Mouse (Mus musculus) telencephalon, adult 2 months (tissue): ENCODE measurements around the gene Slc25a23.

Source experiments
- DNase-seq: peaks from one replicate; pipeline ENCODE4 v3.0.0-alpha.2; 2011; ENCODE audit warnings: low read depth, low spot score

Slc25a23 gene

DNA sequence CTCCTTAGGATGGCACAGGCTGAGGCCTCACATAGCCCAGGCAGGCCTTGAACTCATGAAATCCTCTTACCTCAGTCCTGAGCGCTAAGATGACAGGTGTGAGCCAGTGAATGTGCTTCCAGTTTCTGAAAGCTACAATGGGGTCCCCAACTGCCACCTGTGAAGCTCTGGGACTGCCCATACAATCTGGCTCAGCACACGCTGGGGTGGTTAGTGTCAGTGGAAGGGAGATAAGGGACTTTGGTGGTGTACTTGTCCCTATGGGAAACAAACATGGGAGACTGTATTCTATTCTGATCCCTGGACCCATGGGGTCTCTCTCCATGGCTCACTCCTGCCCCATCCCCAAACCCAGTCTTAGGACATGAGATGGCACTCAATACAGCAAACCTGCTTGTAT is 40.0 kb downstream of the Slc25a23 start:
- no peak for DNase-seq

DNA sequence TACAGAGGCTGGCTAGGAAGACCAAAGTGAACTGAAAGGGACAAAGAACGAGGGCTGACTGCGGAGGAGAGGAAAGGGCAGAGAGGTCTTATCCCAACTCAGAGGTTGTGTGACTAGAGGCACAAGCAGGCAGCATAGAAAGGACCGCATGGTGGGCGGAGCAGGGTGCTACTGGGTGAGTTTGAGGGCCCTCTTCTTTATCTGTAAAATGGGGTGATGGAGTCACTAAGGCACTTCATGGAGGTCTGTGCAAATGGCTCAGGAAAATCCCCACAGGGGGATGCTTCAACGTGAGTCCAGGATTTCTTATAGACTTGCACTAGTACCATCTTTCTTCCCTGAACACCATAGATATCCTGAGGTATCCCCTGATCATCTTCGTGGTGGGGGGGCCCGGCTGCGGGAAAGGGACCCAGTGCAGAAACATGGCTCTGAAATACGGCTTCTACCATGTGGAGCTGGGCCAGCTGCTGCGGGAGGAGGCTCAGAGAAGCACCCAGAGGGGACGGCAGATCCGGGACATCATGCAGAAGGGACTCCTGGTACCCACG is 47.3 kb downstream of the Slc25a23 start:
- no peak for DNase-seq

DNA sequence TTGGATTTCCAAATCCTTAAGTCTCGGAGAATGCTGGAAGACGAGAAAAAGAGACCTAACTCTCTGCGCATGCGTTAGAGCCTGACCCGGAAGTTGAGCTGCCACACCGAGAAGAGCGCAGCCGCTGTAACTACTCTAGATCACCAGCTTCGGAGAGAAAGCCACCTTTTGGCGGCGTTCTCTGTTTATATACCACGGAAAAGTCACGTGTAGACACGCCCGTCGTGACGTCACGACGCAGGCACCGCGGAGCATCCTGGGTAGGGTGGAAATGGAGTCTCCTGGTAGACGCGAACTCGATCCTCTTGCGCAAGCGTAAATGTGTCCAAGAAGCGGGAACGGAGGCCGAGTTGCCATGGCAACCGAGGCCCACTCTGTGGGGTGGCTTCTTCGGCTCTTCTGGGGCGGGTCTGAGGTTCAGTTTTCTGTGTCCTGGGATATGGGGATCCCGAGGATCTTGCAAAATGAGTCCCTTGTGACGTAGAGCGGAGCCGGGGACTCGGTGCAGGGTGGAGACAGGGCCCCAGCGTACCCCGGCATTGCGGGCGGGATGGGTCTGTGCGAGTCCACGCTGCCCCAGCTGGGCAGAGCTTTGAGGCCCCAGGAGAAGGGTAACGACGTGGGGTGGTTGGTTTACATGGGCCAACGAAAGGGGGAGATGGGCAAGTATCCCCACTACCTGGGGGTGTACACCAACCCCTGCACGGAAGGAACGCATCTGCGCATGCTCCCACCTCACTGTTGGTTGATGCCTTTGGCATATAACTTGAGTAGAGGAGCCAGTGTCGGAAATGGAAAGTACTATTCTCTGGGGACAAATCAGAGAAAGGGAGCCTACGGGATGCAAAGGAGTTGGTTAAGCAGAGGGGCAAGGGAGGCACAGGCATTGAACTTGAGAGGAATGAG is 48.2 kb downstream of the Slc25a23 start, which contains the start of the genes Gtf2f1 and Gm17949:
Gtf2f1 (minus strand) TSS at position 53 of the 906 bp plus-strand sequence.
Gm17949 (plus strand) TSS at position 234 of the 906 bp plus-strand sequence.
- DNase-seq = peak; percentile 99

DNA sequence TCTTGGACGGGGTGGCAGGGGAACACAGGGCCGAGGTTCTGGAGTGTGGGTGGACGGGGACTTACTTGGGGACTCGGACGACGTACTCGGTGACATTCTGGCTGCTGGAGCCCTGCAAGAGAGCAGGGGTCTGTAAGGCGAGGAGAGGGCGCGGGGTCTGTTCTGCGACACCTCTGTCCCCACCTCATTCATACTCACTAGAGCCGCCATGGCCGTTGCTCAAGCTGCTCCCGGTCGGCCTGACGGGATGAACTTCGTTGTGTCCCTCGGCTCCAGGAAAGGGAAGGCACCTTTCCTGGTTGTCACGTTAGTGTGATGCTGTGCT is 48.8 kb downstream of the Slc25a23 start:
- no peak for DNase-seq

DNA sequence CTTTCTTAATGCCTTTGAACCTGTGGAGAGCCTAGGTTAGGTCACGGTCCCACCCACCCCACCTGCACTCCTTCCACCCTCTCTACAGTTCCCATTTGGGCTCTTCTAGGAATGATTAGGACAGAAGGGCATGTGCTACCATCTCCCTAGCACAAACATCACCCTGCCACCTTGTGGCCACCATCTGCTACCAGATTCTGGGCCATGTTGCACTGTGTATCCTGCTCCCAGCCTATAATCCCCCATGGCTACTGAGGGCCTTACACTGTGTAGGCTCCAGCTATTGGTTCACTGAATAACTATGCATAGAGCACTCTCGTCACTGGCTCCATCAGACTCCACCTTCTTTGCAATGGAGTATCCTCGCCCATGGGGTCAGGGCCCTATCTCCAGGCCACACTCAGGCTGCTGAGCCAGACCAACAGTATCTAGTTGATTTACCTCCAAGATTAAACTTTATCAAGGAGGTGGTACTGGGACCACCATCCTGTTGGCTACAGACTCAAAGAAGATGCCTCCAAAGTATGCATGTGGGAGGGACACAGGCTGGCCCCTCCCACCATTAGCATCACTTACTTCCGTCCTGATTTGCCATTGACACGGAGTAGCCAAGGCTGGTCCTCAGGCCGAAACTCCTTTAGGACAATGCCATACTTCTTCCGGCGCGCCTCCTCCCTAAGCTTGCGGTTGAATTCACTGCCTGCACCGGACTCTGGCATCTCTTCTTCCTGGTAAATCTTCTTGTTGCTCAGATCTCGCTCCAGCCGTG is 52.3 kb downstream of the Slc25a23 start:
- DNase-seq = no peak

DNA sequence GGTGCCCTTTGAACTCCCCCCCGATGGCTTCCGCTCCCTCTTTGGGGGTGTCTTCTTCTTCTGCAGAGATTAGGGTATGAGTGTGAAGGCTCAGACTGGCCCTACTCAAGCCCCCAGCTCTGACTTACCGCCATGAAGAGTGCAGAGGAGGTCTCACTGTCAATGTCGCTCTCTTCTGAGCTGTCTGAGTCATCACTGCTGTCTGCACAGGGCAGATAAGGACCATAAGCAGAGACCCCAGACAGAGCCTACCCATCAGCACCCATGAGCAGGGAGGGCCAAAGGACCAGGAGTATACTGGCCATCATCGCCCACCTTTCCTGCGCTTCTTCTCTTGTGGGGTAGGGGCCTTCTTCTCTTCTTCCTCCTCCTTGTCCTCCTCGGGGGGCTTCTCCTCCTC is 55.7 kb downstream of the Slc25a23 start:
- DNase-seq = no peak

DNA sequence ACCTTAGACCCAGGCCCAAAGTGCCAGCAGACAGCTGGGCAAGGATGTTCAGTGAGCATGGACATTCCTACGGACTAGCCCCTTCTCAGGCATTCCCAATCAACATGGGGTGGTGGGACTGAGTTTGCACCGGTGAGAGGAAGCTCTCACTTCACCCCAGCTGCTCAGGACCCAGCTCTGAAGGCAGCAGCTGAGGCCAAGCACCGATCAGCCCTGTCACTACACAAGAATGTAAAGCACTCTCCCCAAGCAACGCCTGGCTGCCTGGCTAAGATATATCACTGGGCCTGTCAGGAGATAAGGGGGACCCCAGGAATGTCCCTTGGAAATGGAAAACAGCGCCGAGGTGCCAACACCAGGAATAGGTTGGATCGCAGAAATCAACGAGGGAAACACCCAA is 58.4 kb downstream of the Slc25a23 start:
- DNase-seq = no peak

DNA sequence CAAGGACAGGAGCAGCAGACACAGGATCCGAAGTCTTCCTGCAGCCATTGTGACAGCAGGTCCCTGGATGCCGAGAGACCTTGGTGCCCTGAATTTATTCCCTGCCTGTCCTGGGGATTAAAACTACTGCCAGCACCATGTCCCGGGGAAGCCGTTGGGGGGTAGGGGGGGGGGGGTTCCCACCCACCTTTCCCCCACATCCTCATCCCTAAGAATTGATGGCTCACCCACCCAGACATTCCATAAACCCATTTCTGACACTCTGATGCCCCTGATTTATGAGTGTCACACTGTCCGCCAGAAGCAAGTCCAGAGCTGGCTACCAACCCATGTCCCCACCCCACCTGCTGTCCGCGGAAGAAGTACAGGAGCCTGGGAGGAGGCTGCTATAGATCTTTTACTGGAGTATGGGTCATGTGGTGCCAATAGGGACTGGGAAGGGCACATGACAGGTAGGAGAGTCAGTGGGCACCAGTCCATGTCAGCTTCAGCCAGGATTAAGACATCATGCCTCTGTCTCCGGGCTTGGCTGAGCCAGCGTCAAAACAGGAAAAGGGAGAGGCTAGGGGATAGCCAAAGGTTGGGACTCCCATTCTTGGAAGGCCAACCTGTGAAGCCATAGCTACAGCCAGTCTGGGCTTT is 59.6 kb downstream of the Slc25a23 start, which contains the start of gene Pspn:
Pspn (minus strand) TSS at position 51 of the 642 bp plus-strand sequence.
- no peak for DNase-seq

DNA sequence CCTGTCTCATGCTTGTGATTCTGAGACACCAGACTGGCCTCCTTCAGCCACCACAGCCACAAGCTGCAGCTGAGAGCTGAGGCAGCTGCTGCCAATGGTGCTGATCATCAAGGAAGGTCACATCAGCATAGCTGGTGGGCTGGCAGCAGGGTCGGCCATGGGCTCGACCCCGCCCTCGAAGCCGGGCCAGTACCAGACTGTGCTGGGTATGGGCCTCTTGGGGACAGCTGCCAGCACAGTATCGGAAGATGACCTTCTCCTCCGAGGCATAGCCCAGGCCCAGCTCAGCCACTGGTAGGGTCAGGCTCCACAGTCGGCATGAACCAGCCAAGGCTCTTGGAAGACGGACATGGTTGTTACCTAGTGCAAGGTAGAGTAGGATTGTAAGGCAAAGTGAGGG is 60.2 kb downstream of the Slc25a23 start:
- DNase-seq = no peak

DNA sequence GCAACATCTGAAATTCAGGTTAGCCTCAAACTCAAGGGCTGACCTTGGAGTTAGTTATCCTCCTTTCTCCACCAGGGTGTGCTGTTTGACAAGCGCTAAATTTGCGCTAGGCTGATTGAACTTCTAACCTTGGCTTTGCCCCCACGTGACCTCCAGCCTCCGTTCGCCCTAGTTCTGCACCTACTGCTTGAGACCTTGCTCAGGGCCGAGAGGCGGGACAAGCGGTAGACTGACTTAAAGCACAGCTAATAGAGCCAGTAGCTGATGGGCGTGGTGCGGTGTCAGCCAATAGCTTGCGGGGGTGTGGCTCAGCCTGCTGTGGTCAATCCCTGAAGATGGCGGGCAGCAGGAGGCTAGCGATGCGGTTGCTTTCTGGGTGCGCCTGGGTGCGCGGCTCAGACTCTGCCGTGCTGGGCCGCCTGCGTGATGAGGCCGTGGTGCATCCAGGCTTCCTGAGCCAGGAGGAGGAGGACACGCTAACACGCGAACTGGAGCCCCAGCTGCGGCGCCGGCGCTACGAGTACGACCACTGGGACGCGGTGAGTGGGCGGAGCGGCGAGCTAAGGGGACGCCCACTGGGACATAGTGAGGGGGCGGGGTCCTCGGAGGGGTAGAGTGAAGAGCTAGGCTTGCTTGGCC is 62.5 kb downstream of the Slc25a23 start, which contains the start of gene Alkbh7:
Alkbh7 (plus strand) TSS at position 311 of the 639 bp plus-strand sequence.
- peak; percentile 95 for DNase-seq

DNA sequence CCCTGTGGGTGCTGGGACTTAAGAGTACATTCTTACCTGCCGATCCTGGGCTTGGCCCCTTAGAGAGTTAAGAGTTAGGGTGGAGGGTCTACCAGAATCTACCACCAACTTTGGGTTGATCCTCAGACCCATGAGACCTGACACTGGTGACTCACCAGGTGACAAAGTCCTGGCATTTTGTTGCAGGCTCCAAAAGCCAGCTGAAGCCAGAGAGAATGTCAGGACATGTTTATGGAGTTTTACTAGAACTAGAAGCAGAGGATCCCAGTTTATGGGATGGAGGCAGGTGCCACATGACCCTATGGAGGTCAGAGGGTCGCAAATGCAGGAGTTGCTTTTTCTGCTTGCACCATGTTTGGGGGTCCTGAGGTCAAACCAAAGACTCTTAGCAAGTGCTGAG is 63.2 kb downstream of the Slc25a23 start:
- DNase-seq = no peak

DNA sequence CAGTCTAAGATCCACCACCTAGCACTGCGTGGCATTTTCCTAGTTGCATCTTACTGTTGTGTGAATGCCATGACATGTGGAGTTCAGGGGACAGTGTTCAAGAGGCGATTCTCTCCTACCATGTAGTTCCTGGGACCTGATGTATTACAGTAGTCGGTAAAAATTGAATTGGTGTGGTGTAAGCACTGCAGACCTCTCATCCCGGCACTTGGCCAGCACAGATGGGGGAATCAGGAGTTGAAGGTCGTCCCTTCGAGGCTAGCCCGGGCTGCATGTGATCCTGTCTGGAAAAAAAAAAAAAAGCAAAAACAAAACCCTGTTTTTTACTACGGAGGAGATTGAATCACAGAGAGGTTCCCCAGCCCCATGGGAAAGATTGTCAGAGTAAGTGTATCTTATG is 64.6 kb downstream of the Slc25a23 start:
- DNase-seq = no peak
